Mouse (Mus musculus) MEL (cell line): Measurements from ENCODE around the gene Atrip.

Experiments used
- CTCF ChIP-seq, 3 experiments: IDR thresholded peaks in 2 of 3; conservative IDR thresholded peaks in 1 of 3; 2 replicates each; pipeline ENCODE4 v1.5.1; 2011 to 2012; ENCODE audit warnings: low read length in 3 of 3, low read depth in 2 of 3, mild to moderate bottlenecking in 2 of 3, improper control_type of control experiment in 1 of 3, inconsistent platforms in 1 of 3, mixed read lengths in 1 of 3, moderate library complexity in 1 of 3; ENCODE audit not compliant: control insufficient read depth in 1 of 3, insufficient read depth in 1 of 3, poor library complexity in 1 of 3, severe bottlenecking in 1 of 3
- HCFC1 ChIP-seq: IDR thresholded peaks from 2 replicates; pipeline ENCODE4 v1.6.1; 2012; ENCODE audit warnings: low read depth, mild to moderate bottlenecking, inconsistent platforms, low read length, improper control_type of control experiment, moderate library complexity
- MAFK ChIP-seq: IDR thresholded peaks from 2 replicates; pipeline ENCODE4 v1.6.1; 2011; ENCODE audit warnings: low read depth, mild to moderate bottlenecking, low read length, improper control_type of control experiment, borderline replicate concordance
- MAX ChIP-seq: IDR thresholded peaks from 2 replicates; pipeline ENCODE4 v1.6.1; 2011; ENCODE audit warnings: low read length, improper control_type of control experiment
- MXI1 ChIP-seq: IDR thresholded peaks from 2 replicates; pipeline ENCODE4 v1.6.1; 2011; ENCODE audit warnings: mild to moderate bottlenecking, low read depth, low read length, improper control_type of control experiment
- POLR2A ChIP-seq, 2 experiments: IDR thresholded peaks; 2 replicates each; pipeline ENCODE4 v1.6.1; 2011 to 2012; ENCODE audit warnings: low read length in 2 of 2, mild to moderate bottlenecking in 2 of 2, control low read depth in 1 of 2, improper control_type of control experiment in 1 of 2, low read depth in 1 of 2, moderate library complexity in 1 of 2; ENCODE audit not compliant: control insufficient read depth in 1 of 2, insufficient read depth in 1 of 2, poor library complexity in 1 of 2
- POLR2AphosphoS5 ChIP-seq: IDR thresholded peaks from 2 replicates; pipeline ENCODE4 v1.6.1; 2012; ENCODE audit warnings: low read depth, borderline replicate concordance, mild to moderate bottlenecking, inconsistent platforms, low read length, moderate library complexity, mixed read lengths
- SIN3A ChIP-seq: IDR thresholded peaks from 2 replicates; pipeline ENCODE4 v1.6.1; 2012; ENCODE audit warnings: low read length, improper control_type of control experiment, inconsistent platforms
- SMC3 ChIP-seq: IDR thresholded peaks from 2 replicates; pipeline ENCODE4 v1.6.1; 2011; ENCODE audit warnings: low read depth, low read length, improper control_type of control experiment
- TCF12 ChIP-seq: IDR thresholded peaks from 2 replicates; pipeline ENCODE4 v1.6.1; 2014; ENCODE audit warnings: low read depth, mild to moderate bottlenecking, inconsistent platforms, low read length, improper control_type of control experiment, moderate library complexity
- USF1 ChIP-seq: IDR thresholded peaks from 2 replicates; pipeline ENCODE4 v1.6.1; 2014; ENCODE audit warnings: low read depth, mild to moderate bottlenecking, inconsistent platforms, low read length, improper control_type of control experiment, moderate library complexity
- ZMIZ1 ChIP-seq: IDR thresholded peaks from 2 replicates; pipeline ENCODE4 v1.6.1; 2012; ENCODE audit warnings: low read depth, mild to moderate bottlenecking, inconsistent platforms, low read length, improper control_type of control experiment, moderate library complexity

GRCm38 (mm10) chr9:109102541-109102940, 28.6 kb upstream of the Atrip start:
- TF ChIP-seq SMC3 = no peak
- TF ChIP-seq CTCF (IDR thresholded peaks at IDR 0.05 in 2 of 3, conservative IDR thresholded peaks at IDR 0.05 in 1 of 3; ENCODE audit: control insufficient read depth in 1 of 3, insufficient read depth in 1 of 3, low read depth in 2 of 3, low read length in 3 of 3, poor library complexity in 1 of 3, severe bottlenecking in 1 of 3) = no peak
- TF ChIP-seq POLR2AphosphoS5 = no peak
- TF ChIP-seq MAFK = no peak
- no peak for TF ChIP-seq USF1
- TF ChIP-seq POLR2A (IDR thresholded peaks at IDR 0.05; ENCODE audit: control insufficient read depth in 1 of 2, insufficient read depth in 1 of 2, low read depth in 1 of 2, low read length in 2 of 2, poor library complexity in 1 of 2) = no peak
- TF ChIP-seq MXI1 = no peak
- no peak for TF ChIP-seq SIN3A
- TF ChIP-seq MAX = no peak
- no peak for TF ChIP-seq HCFC1
- TF ChIP-seq ZMIZ1 = no peak
- TF ChIP-seq TCF12 = no peak
